ENCODE assay signal across 1 mouse cellular context in genomic region chr11:11835361-11835760, GRCm38 (mm10).
TF ChIP-seq lines count a peak whose summit lies in the region.

No protein-coding gene starts in this region.

TF ChIP-seq in MEL, 35 proteins besides CTCF, POLR2A, EP300 and RAD21 (continued from another document):
- TF ChIP-seq SMC3 (IDR thresholded peaks at IDR 0.05; ENCODE audit: low read depth, low read length) (no peak), TCF12 (IDR thresholded peaks at IDR 0.05; ENCODE audit: low read depth, low read length) (peak; percentile 98), MYB (IDR thresholded peaks at IDR 0.05; ENCODE audit: low read depth, low read length) (peak; percentile 17; the same call in 1 of the 2 replicates), HCFC1 (IDR thresholded peaks at IDR 0.05; ENCODE audit: low read depth, low read length) (no peak)
